Mouse (Mus musculus) liver, embryonic 15.5 days (tissue): ENCODE measurements at regions not wholly inside any gene's neighbourhood (a gene's known extent, or its start where the extent isn't known, plus 50 kb on each side); places are given as distances from the start of the nearest gene placed in this dataset.

Source experiments
- ATAC-seq: fragments of 200-750 bp; cut with Nextera tagmentation; 2 replicates; pipeline ENCODE4 v1.8.0; 2017; ENCODE audit warnings: moderate number of reproducible peaks, mild to moderate bottlenecking, moderate library complexity; ENCODE audit not compliant: insufficient read depth
- H3K27ac ChIP-seq: fragments of 300-500 bp; sonication (generic); replicated peaks from 2 replicates; pipeline ENCODE4 v1.5.1; 2015; ENCODE audit warnings: mild to moderate bottlenecking, inconsistent platforms
- H3K27me3 ChIP-seq: fragments of 300-500 bp; sonication (generic); 2 replicates; pipeline ENCODE4 v1.6.1; 2015; ENCODE audit warnings: mild to moderate bottlenecking, inconsistent platforms
- H3K36me3 ChIP-seq: fragments of 300-500 bp; sonication (generic); replicated peaks from 2 replicates; pipeline ENCODE4 v1.6.1; 2015; ENCODE audit warnings: moderate library complexity, mild to moderate bottlenecking, inconsistent platforms
- H3K4me1 ChIP-seq: fragments of 300-500 bp; sonication (generic); replicated peaks from 2 replicates; pipeline ENCODE4 v1.6.1; 2015; ENCODE audit warnings: inconsistent platforms
- H3K4me2 ChIP-seq: fragments of 300-500 bp; sonication (generic); 2 replicates; pipeline ENCODE4 v1.6.1; 2015; ENCODE audit warnings: moderate library complexity, mild to moderate bottlenecking, inconsistent platforms
- H3K4me3 ChIP-seq: fragments of 300-500 bp; sonication (generic); replicated peaks from 2 replicates; pipeline ENCODE4 v1.5.1; 2015; ENCODE audit warnings: mild to moderate bottlenecking, inconsistent platforms
- H3K9ac ChIP-seq: fragments of 300-500 bp; sonication (generic); 2 replicates; pipeline ENCODE4 v1.6.1; 2015; ENCODE audit warnings: moderate library complexity, mild to moderate bottlenecking, inconsistent platforms
- H3K9me3 ChIP-seq: fragments of 300-500 bp; sonication (generic); replicated peaks from 2 replicates; pipeline ENCODE4 v1.6.1; 2016; ENCODE audit warnings: inconsistent platforms
- WGBS: fragments of 180-500 bp; shearing (Covaris S2); methylation state at CpG from one replicate; pipeline ENCODE4 v1.1.7; 2015; ENCODE audit warnings: mixed read lengths; ENCODE audit not compliant: insufficient replicate concordance; 5-methylcytosine and 5-hydroxymethylcytosine counted together

- H3K9me3 ChIP-seq: no peaks in the 10 kb centered on the region
- 48% methylated on average over 1 of the region's 1 CpGs for WGBS
- H3K27me3 ChIP-seq: no peaks in the 10 kb centered on the region
- no peak overlapping the region for H3K4me2 ChIP-seq
- H3K4me3 ChIP-seq: no peak overlapping the region
- H3K36me3 ChIP-seq: no peaks in the 10 kb centered on the region
- no peak for ATAC-seq
- H3K9ac ChIP-seq: no peak overlapping the region
- no peaks in the 10 kb centered on the region for H3K4me1 ChIP-seq
- no peak overlapping the region for H3K27ac ChIP-seq
Observed at GRCm38 (mm10) chr1:144452141-144452540, 115.3 kb downstream of the Rgs21 start.

GRCm38 (mm10) chr1:144451731-144452130, 115.7 kb downstream of the Rgs21 start:
- Histone ChIP-seq H3K4me3 (no peak overlapping the region), H3K4me1 (no peaks in the 10 kb centered on the region), H3K36me3 (no peaks in the 10 kb centered on the region), H3K9ac (no peak overlapping the region), H3K4me2 (no peak overlapping the region), H3K27me3 (no peaks in the 10 kb centered on the region), H3K27ac (no peak overlapping the region), H3K9me3 (no peaks in the 10 kb centered on the region)
- 48% methylated on average over 1 of the region's 1 CpGs for WGBS
- no peak for ATAC-seq

- Histone ChIP-seq H3K27ac (no peak overlapping the region), H3K36me3 (no peaks in the 10 kb centered on the region), H3K4me1 (no peaks in the 10 kb centered on the region), H3K4me3 (no peak overlapping the region), H3K4me2 (no peak overlapping the region), H3K9me3 (no peaks in the 10 kb centered on the region), H3K27me3 (no peaks in the 10 kb centered on the region), H3K9ac (no peak overlapping the region)
- WGBS: 35% methylated on average over 2 of the region's 2 CpGs
- no peak for ATAC-seq
Observed at GRCm38 (mm10) chr1:144436617-144437016, 130.8 kb downstream of the Rgs21 start.

- no peak overlapping the region for H3K4me3 ChIP-seq
- no peak overlapping the region for H3K9ac ChIP-seq
- H3K4me1 ChIP-seq: no peaks in the 10 kb centered on the region
- no peaks in the 10 kb centered on the region for H3K36me3 ChIP-seq
- 51% methylated on average over 2 of the region's 2 CpGs for WGBS
- H3K9me3 ChIP-seq: no peaks in the 10 kb centered on the region
- H3K27ac ChIP-seq: no peak overlapping the region
- H3K4me2 ChIP-seq: no peak overlapping the region
- no peak for ATAC-seq
- no peaks in the 10 kb centered on the region for H3K27me3 ChIP-seq
Observed at GRCm38 (mm10) chr1:144432816-144433215, 134.7 kb downstream of the Rgs21 start.

GRCm38 (mm10) chr1:144431535-144432276, 135.8 kb downstream of the Rgs21 start:
- no peak for ATAC-seq

GRCm38 (mm10) chr1:144421374-144421773, 146.1 kb downstream of the Rgs21 start:
- H3K27ac ChIP-seq: no peak overlapping the region
- 58% methylated on average over 2 of the region's 2 CpGs for WGBS
- H3K9me3 ChIP-seq: no peaks in the 10 kb centered on the region
- H3K4me1 ChIP-seq: no peaks in the 10 kb centered on the region
- H3K36me3 ChIP-seq: no peaks in the 10 kb centered on the region
- no peak overlapping the region for H3K4me2 ChIP-seq
- ATAC-seq: no peak
- no peak overlapping the region for H3K4me3 ChIP-seq
- no peaks in the 10 kb centered on the region for H3K27me3 ChIP-seq
- no peak overlapping the region for H3K9ac ChIP-seq

More at GRCm38 (mm10) chr1:144431535-144432276, 135.8 kb downstream of the Rgs21 start:
- Histone ChIP-seq H3K4me1 (no peaks in the 10 kb centered on the region), H3K9me3 (no peaks in the 10 kb centered on the region), H3K4me3 (no peak overlapping the region), H3K27ac (no peak overlapping the region), H3K27me3 (no peaks in the 10 kb centered on the region), H3K36me3 (no peaks in the 10 kb centered on the region), H3K4me2 (no peak overlapping the region), H3K9ac (no peak overlapping the region)
- WGBS: 62% methylated on average over 5 of the region's 5 CpGs

- H3K9me3 ChIP-seq: no peaks in the 10 kb centered on the region
- no peaks in the 10 kb centered on the region for H3K27me3 ChIP-seq
- no peak overlapping the region for H3K9ac ChIP-seq
- H3K4me2 ChIP-seq: no peak overlapping the region
- no peak overlapping the region for H3K4me3 ChIP-seq
- ATAC-seq: no peak
- H3K36me3 ChIP-seq: no peaks in the 10 kb centered on the region
- 29% methylated on average over 14 of the region's 15 CpGs for WGBS
- no peak overlapping the region for H3K27ac ChIP-seq
- H3K4me1 ChIP-seq: no peaks in the 10 kb centered on the region
Observed at GRCm38 (mm10) chr1:144406387-144407383, 157.6 kb upstream of the Rgs1 start.

GRCm38 (mm10) chr1:144405724-144406123, 156.7 kb upstream of the Rgs1 start:
- Histone ChIP-seq H3K27ac (no peak overlapping the region), H3K4me2 (no peak overlapping the region), H3K36me3 (no peaks in the 10 kb centered on the region), H3K9ac (no peak overlapping the region), H3K27me3 (no peaks in the 10 kb centered on the region), H3K4me3 (no peak overlapping the region), H3K4me1 (no peaks in the 10 kb centered on the region), H3K9me3 (no peaks in the 10 kb centered on the region)
- no peak for ATAC-seq

- no peak overlapping the region for H3K27ac ChIP-seq
- no peak overlapping the region for H3K9ac ChIP-seq
- 47% methylated on average over 3 of the region's 3 CpGs for WGBS
- ATAC-seq: no peak
- no peaks in the 10 kb centered on the region for H3K9me3 ChIP-seq
- no peaks in the 10 kb centered on the region for H3K36me3 ChIP-seq
- no peak overlapping the region for H3K4me2 ChIP-seq
- no peaks in the 10 kb centered on the region for H3K27me3 ChIP-seq
- H3K4me3 ChIP-seq: no peak overlapping the region
- H3K4me1 ChIP-seq: no peaks in the 10 kb centered on the region
Observed at GRCm38 (mm10) chr1:144405031-144405430, 156.0 kb upstream of the Rgs1 start.

GRCm38 (mm10) chr1:144379991-144380594, 131.1 kb upstream of the Rgs1 start:
- no peak overlapping the region for H3K4me3 ChIP-seq
- H3K36me3 ChIP-seq: no peaks in the 10 kb centered on the region
- no peak overlapping the region for H3K4me2 ChIP-seq
- H3K27me3 ChIP-seq: no peaks in the 10 kb centered on the region
- no peak overlapping the region for H3K27ac ChIP-seq
- WGBS: 35% methylated on average over 3 of the region's 3 CpGs
- ATAC-seq: no peak
- no peaks in the 10 kb centered on the region for H3K9me3 ChIP-seq
- H3K4me1 ChIP-seq: no peaks in the 10 kb centered on the region
- H3K9ac ChIP-seq: no peak overlapping the region

- Histone ChIP-seq H3K9ac (no peak overlapping the region), H3K27me3 (no peaks in the 10 kb centered on the region), H3K4me3 (no peak overlapping the region), H3K4me2 (no peak overlapping the region), H3K9me3 (no peaks in the 10 kb centered on the region), H3K4me1 (no peaks in the 10 kb centered on the region), H3K27ac (no peak overlapping the region), H3K36me3 (no peaks in the 10 kb centered on the region)
- ATAC-seq: no peak
Observed at GRCm38 (mm10) chr1:144374121-144374520, 125.1 kb upstream of the Rgs1 start.
